Mouse (Mus musculus): Measurements from ENCODE around the gene Fam208b. TPM values are rescaled to one million over a fixed set of nuclear protein-coding genes. Genes with fewer than 3 reads are reported as not detected.
A peak's percentile ranks its signal among the peaks of the same experiment; 100 is the strongest.
"Not testable (repeated sequence)": the region's sequence is repeated elsewhere in the genome, so short reads cannot be mapped to it uniquely, and the experiment has no call there.

Fam208b gene
- polyA plus RNA-seq, 1 experiment = 44.1 TPM

GRCm38 (mm10) chr13:3538223-3538968 is 72.5 kb downstream of the Fam208b start:
- Histone ChIP-seq H3K27ac (ENCODE audit: insufficient read depth, low read length) (peak overlapping the region; percentile 88), H3K4me1 (ENCODE audit: control insufficient read depth, insufficient read depth, low read length) (peaks cover 2% of the 10 kb centered on the region; the same call in 1 of the 2 replicates), H3K4me3 (ENCODE audit: insufficient read depth, low read length) (peak overlapping the region; percentile 93)
- TF ChIP-seq CTCF (IDR thresholded peaks at IDR 0.05; ENCODE audit: borderline replicate concordance, insufficient read depth, low read length) (no peak), POLR2A (IDR thresholded peaks at IDR 0.05; ENCODE audit: low read depth, low read length) (0 out of 2 replicates have a peak, but pooled peaks have one; percentile 44)

DNA sequence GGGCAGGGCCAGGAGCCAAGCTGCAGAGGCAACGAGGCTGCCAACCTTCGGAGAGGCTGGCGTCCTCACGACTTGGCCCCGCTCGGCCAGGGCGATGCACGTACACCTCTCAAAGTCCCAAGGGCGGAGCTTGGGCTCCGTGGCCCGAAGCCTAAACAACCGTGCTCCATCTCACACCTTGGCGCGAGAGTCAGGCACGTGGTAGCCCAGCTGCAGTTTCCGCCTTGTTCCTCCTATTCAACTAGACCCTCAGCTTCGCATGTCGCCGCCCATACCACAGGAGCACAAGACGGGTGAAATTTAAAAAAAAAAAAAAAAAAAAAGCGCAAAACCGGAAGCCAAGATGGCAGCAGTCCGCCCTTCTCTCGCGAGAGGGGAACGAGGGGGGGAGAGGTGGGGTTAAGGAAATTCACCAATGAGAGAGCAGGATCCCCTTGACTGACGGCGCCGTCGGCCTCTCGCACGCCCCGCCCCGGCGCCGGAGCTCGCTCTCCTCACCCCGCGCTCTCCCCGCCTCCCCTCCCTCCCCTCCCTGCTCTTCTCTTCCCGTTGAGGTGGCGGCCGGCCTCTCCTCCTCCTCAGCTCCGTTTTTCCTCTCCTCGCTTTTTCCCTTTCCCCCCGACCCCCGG is 73.2 kb downstream of the Fam208b start, which contains the start of gene Gdi2:
TSS of gene Gdi2 (plus strand) at position 470 of the 629 bp plus-strand sequence.
- TF ChIP-seq POLR2A (IDR thresholded peaks at IDR 0.05; ENCODE audit: low read depth, low read length) = peak; percentile 90
- no peak for TF ChIP-seq CTCF (IDR thresholded peaks at IDR 0.05; ENCODE audit: borderline replicate concordance, insufficient read depth, low read length)
- Histone ChIP-seq H3K4me3 (ENCODE audit: insufficient read depth, low read length) (peak within 1 kb of the TSS; percentile 93), H3K4me1 (ENCODE audit: control insufficient read depth, insufficient read depth, low read length) (peaks cover 2% of the 10 kb centered on the region; the same call in 1 of the 2 replicates), H3K27ac (ENCODE audit: insufficient read depth, low read length) (peak within 1 kb of the TSS; percentile 89)

DNA sequence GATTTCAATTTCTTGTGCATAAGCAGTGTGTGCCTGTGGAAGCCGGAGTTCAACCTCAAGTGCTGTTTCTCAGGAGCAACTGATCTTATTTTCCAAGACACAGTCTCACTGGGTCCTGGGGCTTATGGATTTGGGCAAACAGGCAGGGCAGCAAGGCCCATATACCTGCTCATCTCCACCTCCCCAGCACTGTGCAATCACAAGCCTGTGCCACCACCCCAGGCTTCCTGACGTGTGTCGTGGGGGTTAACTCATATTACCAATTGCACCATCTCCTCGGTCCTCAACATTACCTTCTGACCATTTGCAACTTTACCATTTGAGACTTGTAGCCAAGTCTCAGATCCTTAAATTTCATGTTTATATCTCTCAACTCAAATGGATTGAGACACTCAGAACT is 76.8 kb downstream of the Fam208b start:
- no peak overlapping the region for H3K27ac ChIP-seq (ENCODE audit: insufficient read depth, low read length)

DNA sequence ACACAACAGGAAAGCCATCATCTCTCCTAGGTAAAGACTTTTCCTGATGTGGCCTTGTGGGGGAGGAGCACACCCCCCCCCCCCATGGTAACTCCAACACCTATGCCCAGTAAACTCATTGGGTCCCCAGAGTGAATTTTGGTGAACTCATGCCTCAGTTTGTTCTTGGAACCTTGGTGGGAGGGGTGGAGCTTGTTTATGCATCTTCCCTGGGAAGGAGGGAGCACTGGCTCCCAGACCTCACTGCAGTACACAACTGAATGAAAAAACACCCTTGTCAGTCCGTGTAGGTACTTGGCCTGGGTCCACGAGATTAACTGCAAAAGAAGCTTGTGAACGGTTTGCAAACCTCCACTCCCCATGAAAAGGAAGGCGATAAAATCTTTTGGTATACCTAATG is 78.5 kb downstream of the Fam208b start:
- H3K4me1 ChIP-seq (ENCODE audit: control insufficient read depth, insufficient read depth, low read length) = no peaks in the 10 kb centered on the region
- H3K4me3 ChIP-seq (ENCODE audit: insufficient read depth, low read length) = no peak overlapping the region
- no peak for TF ChIP-seq CTCF (IDR thresholded peaks at IDR 0.05; ENCODE audit: borderline replicate concordance, insufficient read depth, low read length)
- TF ChIP-seq POLR2A (IDR thresholded peaks at IDR 0.05; ENCODE audit: low read depth, low read length) = no peak
- H3K27ac ChIP-seq (ENCODE audit: insufficient read depth, low read length) = no peak overlapping the region

More for the DNA sequence above, 76.8 kb downstream of the Fam208b start:
- no peak overlapping the region for H3K4me3 ChIP-seq (ENCODE audit: insufficient read depth, low read length)
- no peaks in the 10 kb centered on the region for H3K4me1 ChIP-seq (ENCODE audit: control insufficient read depth, insufficient read depth, low read length)
- TF ChIP-seq POLR2A (IDR thresholded peaks at IDR 0.05; ENCODE audit: low read depth, low read length) (no peak), CTCF (IDR thresholded peaks at IDR 0.05; ENCODE audit: borderline replicate concordance, insufficient read depth, low read length) (no peak)

DNA sequence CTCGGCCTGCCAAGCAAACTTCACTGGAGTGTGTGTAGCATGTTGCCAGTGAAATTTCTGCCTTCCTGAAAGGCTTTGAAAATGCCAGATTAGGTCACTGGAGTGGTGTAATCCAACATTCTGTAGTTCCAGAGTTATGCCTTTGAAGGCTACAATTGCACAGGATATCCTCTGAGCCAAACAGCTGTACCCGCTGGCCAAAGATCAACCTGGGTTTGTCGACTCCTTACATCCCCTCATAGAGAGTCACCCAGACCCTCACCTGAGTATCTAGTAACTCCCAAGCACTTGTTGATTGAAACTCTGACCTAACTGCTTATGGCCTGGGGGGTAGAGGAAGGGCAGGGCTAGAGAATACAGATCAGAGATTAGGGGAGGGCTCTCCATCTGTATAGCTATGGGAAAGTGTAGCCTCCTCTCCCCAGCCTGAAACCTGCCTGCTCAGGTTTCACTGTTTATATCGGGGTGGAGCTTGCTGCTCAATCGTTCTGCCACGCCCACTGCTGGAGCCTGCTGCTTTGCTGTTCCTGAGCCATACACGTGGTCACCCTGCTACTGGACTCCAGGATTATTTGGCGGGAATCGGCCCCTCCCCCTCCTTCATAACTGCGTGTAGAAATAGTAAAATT is 79.1 kb downstream of the Fam208b start:
- no peak overlapping the region for H3K27ac ChIP-seq (ENCODE audit: insufficient read depth, low read length)
- no peak overlapping the region for H3K4me3 ChIP-seq (ENCODE audit: insufficient read depth, low read length)
- TF ChIP-seq CTCF (IDR thresholded peaks at IDR 0.05; ENCODE audit: borderline replicate concordance, insufficient read depth, low read length) (no peak), POLR2A (IDR thresholded peaks at IDR 0.05; ENCODE audit: low read depth, low read length) (no peak)
- no peaks in the 10 kb centered on the region for H3K4me1 ChIP-seq (ENCODE audit: control insufficient read depth, insufficient read depth, low read length)

- H3K27ac ChIP-seq (ENCODE audit: insufficient read depth, low read length); H3K4me1 ChIP-seq (ENCODE audit: control insufficient read depth, insufficient read depth, low read length); H3K4me3 ChIP-seq (ENCODE audit: insufficient read depth, low read length): not testable (repeated sequence)
Observed at GRCm38 (mm10) chr13:3531176-3531575, 79.7 kb downstream of the Fam208b start.

DNA sequence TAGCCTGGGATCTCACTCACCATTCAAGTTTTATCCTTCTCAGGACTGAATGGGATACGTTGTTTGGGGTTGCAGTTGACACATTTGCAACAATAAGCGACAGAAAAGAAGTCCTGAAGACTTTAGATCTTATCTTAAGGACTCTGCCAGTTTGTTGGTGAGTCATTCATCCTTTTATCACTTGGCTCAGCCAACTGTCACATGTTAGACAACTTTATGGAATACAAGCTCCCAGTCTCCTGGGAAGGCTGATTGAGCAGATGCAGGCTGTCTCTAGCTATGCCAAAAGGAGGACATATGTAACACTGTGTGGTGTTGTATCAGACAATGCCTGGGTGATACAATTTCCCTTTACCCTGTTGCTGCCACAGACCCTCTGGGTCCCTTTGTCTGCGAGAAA is 80.5 kb downstream of the Fam208b start:
- TF ChIP-seq POLR2A (IDR thresholded peaks at IDR 0.05; ENCODE audit: low read depth, low read length) = no peak
- no peak for TF ChIP-seq CTCF (IDR thresholded peaks at IDR 0.05; ENCODE audit: borderline replicate concordance, insufficient read depth, low read length)
- Histone ChIP-seq H3K4me1 (ENCODE audit: control insufficient read depth, insufficient read depth, low read length) (no peaks in the 10 kb centered on the region), H3K4me3 (ENCODE audit: insufficient read depth, low read length) (no peak overlapping the region), H3K27ac (ENCODE audit: insufficient read depth, low read length) (no peak overlapping the region)

- TF ChIP-seq POLR2A (IDR thresholded peaks at IDR 0.05; ENCODE audit: low read depth, low read length) = no peak
- TF ChIP-seq CTCF (IDR thresholded peaks at IDR 0.05; ENCODE audit: borderline replicate concordance, insufficient read depth, low read length) = no peak
Observed at GRCm38 (mm10) chr13:3526328-3526727, 84.6 kb downstream of the Fam208b start.

GRCm38 (mm10) chr13:3525611-3526051 is 85.3 kb downstream of the Fam208b start:
- Histone ChIP-seq H3K4me3 (ENCODE audit: insufficient read depth, low read length) (no peak overlapping the region), H3K4me1 (ENCODE audit: control insufficient read depth, insufficient read depth, low read length) (no peaks in the 10 kb centered on the region), H3K27ac (ENCODE audit: insufficient read depth, low read length) (no peak overlapping the region)
- no peak for TF ChIP-seq POLR2A (IDR thresholded peaks at IDR 0.05; ENCODE audit: low read depth, low read length)
- no peak for TF ChIP-seq CTCF (IDR thresholded peaks at IDR 0.05; ENCODE audit: borderline replicate concordance, insufficient read depth, low read length)

More at GRCm38 (mm10) chr13:3526328-3526727, 84.6 kb downstream of the Fam208b start:
- Histone ChIP-seq H3K4me1 (ENCODE audit: control insufficient read depth, insufficient read depth, low read length) (no peaks in the 10 kb centered on the region), H3K4me3 (ENCODE audit: insufficient read depth, low read length) (no peak overlapping the region), H3K27ac (ENCODE audit: insufficient read depth, low read length) (no peak overlapping the region)

DNA sequence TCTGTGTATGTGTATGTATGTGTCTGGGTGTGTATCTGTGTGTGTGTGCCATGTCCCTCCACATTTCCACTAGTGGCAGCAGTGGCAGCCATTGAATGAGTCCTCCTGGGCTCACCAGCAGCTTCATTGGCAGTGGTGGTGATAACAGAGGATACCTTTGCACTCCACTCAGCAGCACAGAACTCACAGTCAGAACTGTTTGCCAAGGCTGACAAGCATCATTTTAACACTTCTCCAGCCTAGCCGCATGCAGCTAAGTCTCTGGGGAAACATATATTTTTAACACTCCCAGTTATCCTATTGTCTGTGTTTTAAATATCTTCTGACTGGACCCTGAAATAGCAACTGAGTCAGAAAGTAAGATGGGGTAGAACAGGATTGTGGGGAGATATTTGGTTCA is 87.0 kb downstream of the Fam208b start:
- Histone ChIP-seq H3K4me1 (ENCODE audit: control insufficient read depth, insufficient read depth, low read length) (no peaks in the 10 kb centered on the region), H3K27ac (ENCODE audit: insufficient read depth, low read length) (no peak overlapping the region), H3K4me3 (ENCODE audit: insufficient read depth, low read length) (no peak overlapping the region)
- TF ChIP-seq POLR2A (IDR thresholded peaks at IDR 0.05; ENCODE audit: low read depth, low read length) (no peak), CTCF (IDR thresholded peaks at IDR 0.05; ENCODE audit: borderline replicate concordance, insufficient read depth, low read length) (no peak)

Data from embryonic fibroblast, embryonic 13.5 days (primary cell).